Mouse (Mus musculus): ENCODE measurements at regions not wholly inside any gene's neighbourhood (a gene's known extent, or its start where the extent isn't known, plus 50 kb on each side); places are given as distances from the start of the nearest gene placed in this dataset.
A peak's percentile ranks its signal among the peaks of the same experiment; 100 is the strongest.

- no peak for DNase-seq (ENCODE audit: low read depth, low spot score)
These were observed 143.4 kb upstream of the F930015N05Rik start for GRCm38 (mm10) chr11:64579826-64580225.

GRCm38 (mm10) chr11:64586056-64586455, 149.6 kb upstream of the F930015N05Rik start:
- no peak for DNase-seq (ENCODE audit: low read depth, low spot score)

DNA sequence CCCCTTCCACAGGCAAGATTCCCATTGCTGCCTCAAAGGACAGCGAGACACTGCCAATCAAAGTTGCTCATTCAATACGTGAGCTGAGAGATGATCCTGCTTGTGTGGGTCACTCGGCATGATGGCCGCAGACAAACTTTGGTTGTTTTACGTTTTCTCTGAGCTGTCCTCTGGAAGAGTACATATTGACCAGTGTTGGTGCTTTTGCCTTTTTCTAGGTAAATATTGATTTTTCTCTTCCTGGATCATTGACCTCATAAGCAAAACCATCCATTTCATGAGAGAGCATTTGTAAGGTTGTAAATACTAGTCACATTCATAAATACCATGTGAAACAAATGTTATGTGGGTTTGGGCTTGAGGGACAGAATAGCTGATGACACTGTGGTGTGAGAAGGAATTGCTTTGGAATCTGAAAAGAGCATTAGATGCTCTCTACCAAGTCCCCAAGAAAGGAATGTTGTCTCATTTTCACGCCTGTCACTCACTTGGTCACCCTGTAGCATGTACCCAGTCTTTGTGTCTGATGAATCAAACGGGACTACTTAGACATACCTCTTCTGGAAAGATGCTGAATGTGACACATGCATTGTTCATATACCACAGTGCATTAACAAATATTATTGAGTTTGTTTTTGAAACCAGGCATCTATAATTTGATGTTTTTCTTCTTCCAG, 150.7 kb upstream of the F930015N05Rik start:
- no peak for DNase-seq (ENCODE audit: low read depth, low spot score)

GRCm38 (mm10) chr11:64587751-64588600, 151.5 kb upstream of the F930015N05Rik start:
- no peak for DNase-seq (ENCODE audit: low read depth, low spot score)

DNA sequence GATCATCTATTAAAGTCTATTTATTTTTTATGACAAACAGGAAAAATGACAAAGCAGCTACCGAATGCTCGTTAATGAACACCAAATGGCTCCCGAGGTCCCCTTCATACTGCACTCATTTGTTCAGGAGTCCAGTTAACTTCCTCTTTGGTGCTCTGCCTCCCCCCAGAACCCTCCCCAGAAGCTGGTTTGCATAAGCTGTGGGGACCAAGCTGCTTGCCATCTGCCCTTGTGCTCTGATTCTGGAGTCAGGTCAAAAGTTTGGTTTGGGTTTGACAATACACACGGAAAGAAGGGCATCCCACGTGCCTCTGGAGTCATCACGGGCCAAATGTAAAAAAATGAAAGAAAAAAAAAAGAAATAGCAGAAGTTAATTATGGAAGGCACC, 152.1 kb upstream of the F930015N05Rik start:
- no peak for DNase-seq (ENCODE audit: low read depth, low spot score)

GRCm38 (mm10) chr11:64589026-64589425, 152.6 kb upstream of the F930015N05Rik start:
- DNase-seq (ENCODE audit: low read depth, low spot score): no peak

- no peak for DNase-seq (ENCODE audit: low read depth, low spot score)
These were observed 153.6 kb upstream of the F930015N05Rik start for GRCm38 (mm10) chr11:64590091-64590490.

- no peak for DNase-seq (ENCODE audit: low read depth, low spot score)
These were observed 155.8 kb upstream of the F930015N05Rik start for GRCm38 (mm10) chr11:64592253-64592652.

GRCm38 (mm10) chr11:64597305-64597704, 160.9 kb upstream of the F930015N05Rik start:
- DNase-seq (ENCODE audit: low read depth, low spot score): no peak

- no peak for DNase-seq (ENCODE audit: low read depth, low spot score)
These were observed 162.7 kb upstream of the F930015N05Rik start for GRCm38 (mm10) chr11:64599178-64599577.

DNA sequence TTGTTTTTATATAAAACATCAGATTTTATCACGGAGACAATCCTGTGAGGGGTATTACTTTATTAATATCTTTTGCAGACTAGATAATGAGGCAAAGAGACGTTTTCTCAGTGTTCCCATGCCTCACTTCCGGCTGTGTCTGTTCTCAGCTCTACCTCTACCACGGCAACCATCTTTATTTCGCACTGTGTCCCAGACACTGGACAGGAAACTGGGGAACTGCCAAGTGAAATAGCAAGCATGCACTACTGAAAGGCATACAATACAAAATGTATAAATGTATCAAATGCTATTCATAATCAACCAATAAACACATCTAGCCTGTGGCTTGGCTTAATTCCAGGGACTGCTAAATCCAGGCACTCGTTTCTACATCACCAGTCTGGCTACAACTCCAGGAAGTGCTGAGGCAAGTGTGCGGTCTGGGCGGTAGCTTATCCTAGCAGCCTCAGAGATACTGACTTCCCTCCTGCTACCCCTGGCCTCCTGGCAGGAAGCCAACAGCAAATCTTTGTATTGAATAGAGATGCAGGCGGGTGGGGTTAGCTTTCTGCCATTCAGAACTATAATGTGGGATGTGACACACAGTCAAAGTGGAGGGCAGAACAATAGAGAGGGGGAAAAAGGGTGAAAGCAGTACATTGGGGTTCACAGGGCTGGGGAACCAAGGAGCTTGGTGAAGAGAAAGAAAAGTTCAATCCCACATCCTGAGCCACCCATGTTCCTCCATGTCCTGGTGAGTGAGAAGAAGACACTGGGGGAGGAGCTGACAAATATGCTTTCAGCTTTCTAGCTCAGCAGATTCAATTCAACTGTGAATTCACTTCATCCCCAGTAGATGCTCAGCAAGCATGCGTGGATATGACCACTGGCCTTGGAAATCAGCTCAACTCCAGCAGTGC, 164.0 kb upstream of the F930015N05Rik start:
- DNase-seq (ENCODE audit: low read depth, low spot score): peak; percentile 16

GRCm38 (mm10) chr11:64609043-64609442, 172.6 kb upstream of the F930015N05Rik start:
- no peak for DNase-seq (ENCODE audit: low read depth, low spot score)

DNA sequence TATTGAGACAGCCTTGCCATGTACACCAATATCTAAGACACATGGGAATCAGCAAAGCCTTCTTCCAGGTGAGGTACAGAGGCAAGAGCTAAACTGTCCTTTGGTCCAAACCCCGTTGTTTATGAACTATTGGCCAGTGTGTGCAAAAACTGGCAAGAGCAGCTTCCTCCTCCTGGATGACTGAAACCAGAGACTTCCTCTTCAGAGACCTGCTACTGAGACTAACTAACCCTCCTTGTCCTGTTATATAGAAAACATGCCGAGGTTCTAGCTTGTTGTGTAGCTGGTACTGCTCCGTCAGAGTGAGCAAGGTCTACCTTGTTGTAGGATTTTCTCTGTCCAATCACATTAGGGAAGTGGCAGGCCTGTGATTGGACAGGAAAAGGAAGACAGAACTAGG, 174.3 kb upstream of the F930015N05Rik start:
- DNase-seq (ENCODE audit: low read depth, low spot score): no peak

GRCm38 (mm10) chr11:64615140-64615539, 178.7 kb upstream of the F930015N05Rik start:
- no peak for DNase-seq (ENCODE audit: low read depth, low spot score)

GRCm38 (mm10) chr11:64618631-64619385, 182.4 kb upstream of the F930015N05Rik start:
- DNase-seq (ENCODE audit: low read depth, low spot score): no peak

DNA sequence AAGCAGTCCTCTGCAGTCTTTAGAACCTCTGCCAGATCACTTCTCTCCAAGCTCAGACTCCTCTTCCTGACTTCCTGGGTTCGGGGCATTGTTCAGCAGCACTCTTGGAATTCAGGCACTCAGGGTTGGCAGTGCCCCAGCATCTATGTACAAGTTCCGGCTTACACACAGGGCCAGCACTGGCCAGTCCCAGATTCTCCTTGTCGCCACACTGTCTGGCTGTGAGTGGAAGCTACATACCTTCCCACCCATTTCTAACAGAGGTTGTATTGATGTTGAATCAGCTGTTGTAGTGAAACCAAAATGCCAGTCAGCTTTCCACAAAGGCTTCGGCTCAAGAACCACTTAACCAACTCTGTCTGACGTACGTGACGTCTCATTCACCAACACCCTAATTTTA, 190.7 kb upstream of the F930015N05Rik start:
- no peak for DNase-seq (ENCODE audit: low read depth, low spot score)

DNA sequence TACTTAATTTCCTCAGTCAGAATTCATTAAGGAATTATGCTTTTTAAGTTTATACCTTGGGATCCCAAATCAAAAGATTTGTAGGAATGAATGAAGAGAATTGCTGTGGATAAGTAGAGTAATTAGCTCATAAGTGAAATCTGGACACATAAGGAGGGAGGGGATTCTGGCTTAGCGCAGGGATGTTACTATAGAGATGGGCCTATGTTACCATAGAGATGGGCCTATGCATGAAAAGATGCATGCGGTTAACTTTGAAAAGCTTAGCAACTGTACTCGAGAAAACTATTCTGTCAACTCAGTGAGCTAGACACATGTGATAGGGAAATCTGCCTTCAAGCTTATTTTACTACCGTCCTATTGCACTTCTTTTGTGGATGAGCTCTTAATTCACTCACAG, 204.5 kb upstream of the F930015N05Rik start:
- DNase-seq (ENCODE audit: low read depth, low spot score): peak; percentile 9

DNA sequence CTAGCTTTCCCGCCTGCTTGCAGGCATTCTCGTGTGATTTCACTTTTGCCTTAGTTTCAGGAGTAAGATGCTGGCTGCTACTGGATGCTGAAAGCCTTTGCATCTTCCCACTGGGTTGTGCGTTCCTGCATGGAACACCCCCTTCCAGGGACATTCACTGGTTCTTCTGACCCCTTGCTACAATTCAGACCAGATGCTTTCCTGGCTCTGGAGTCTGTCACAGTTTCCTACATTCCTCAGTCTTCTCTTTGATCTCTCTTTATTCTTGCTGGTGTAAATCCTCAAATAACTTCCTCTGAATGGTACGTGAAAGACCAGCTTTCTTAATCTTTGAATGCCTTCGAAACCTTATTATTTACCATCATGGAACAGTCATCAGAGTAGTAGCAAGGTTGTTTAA, 206.7 kb upstream of the F930015N05Rik start:
- DNase-seq (ENCODE audit: low read depth, low spot score): no peak

- no peak for DNase-seq (ENCODE audit: low read depth, low spot score)
These were observed 211.5 kb upstream of the F930015N05Rik start for GRCm38 (mm10) chr11:64647938-64648337.

DNA sequence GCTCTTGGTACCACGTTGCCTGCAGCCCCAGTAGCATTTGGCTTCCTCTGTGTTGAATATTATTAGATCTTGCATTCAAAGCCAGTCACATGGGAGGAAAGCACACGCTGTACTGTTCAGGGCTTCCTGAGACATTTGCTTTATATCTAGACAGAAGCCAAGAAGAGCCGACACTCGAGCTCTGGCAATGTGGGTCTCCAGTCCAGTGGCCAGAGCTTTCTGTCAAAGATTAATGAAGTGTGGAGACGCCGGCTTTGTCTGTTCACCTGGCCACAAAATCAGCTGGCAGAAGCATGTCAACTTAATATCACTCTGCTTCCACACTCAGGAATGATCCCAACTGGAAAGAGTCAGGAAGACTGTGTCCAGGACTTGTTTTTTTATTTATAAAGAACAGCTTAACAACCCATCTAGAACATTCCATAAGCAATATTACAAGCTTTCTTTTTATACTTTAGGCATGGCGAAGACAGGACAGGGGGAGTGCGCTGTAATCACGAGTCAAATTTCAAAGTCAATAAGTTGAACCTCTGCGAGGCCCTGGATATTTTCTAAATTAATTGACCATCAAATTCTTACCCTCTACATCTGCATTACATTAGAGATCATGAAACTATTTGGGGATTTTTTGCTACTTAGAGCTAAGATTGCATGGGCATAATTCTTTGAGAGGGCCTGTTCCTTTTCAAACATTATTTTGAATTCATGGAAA, 214.3 kb upstream of the F930015N05Rik start:
- no peak for DNase-seq (ENCODE audit: low read depth, low spot score)

DNA sequence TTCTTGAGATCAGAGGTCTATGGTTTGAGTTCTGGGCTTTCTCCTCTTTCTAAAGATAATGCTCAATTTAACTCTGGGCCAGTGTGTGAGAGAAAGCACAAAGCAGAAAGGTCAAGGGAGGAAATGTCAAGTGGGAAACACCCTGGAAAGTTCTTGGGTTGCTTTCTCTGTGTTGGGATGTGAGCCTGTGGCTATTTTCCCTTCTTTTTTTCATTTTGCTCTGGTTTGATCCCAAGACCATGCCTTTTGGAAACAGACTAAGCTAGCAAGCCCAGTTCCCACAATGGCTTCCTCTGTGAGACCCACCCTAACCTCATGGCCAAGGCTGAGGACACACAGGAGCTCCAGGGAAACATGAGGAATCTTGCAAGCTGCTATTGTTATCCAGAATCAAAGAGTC, 216.4 kb upstream of the F930015N05Rik start:
- DNase-seq (ENCODE audit: low read depth, low spot score): no peak
